Mouse (Mus musculus) midbrain, postnatal 0 days (tissue): ENCODE results near the gene Apobec3. TPM values are rescaled to one million over a fixed set of nuclear protein-coding genes. Genes with fewer than 3 reads are reported as not detected.

Experiments
- ATAC-seq: fragments of 200-750 bp; cut with Nextera tagmentation; 2 replicates; pipeline ENCODE4 v1.8.0; 2017; ENCODE audit warnings: moderate number of reproducible peaks, mild to moderate bottlenecking, moderate TSS enrichment, moderate library complexity; ENCODE audit not compliant: low FRiP score
- DNase-seq: peaks from one replicate; pipeline ENCODE4 v3.0.0-alpha.2; 2015; ENCODE audit warnings: low spot score
- H3K27ac ChIP-seq: fragments of 300-500 bp; sonication (generic); 2 replicates; pipeline ENCODE4 v1.5.1; 2014; ENCODE audit warnings: low read depth, mild to moderate bottlenecking, low read length, mixed read lengths
- H3K27me3 ChIP-seq: fragments of 300-500 bp; sonication (generic); 2 replicates; pipeline ENCODE4 v1.6.1; 2014; ENCODE audit warnings: low read length, control low read depth, mixed read lengths; ENCODE audit not compliant: insufficient read depth
- H3K36me3 ChIP-seq: fragments of 300-500 bp; sonication (generic); 2 replicates; pipeline ENCODE4 v1.6.1; 2014; ENCODE audit warnings: low read length, control low read depth, mixed read lengths; ENCODE audit not compliant: insufficient read depth
- H3K4me1 ChIP-seq: fragments of 300-500 bp; sonication (generic); 2 replicates; pipeline ENCODE4 v1.6.1; 2014; ENCODE audit warnings: mild to moderate bottlenecking, control low read depth, antibody characterized with exemption, low read length, mixed read lengths; ENCODE audit not compliant: insufficient read depth
- H3K4me2 ChIP-seq: fragments of 300-500 bp; sonication (generic); 2 replicates; pipeline ENCODE4 v1.6.1; 2014; ENCODE audit warnings: low read depth, mild to moderate bottlenecking, low read length, mixed read lengths; ENCODE audit not compliant: poor library complexity, severe bottlenecking
- H3K4me3 ChIP-seq: fragments of 300-500 bp; sonication (generic); 2 replicates; pipeline ENCODE4 v1.5.1; 2014; ENCODE audit warnings: low read depth, mild to moderate bottlenecking, low read length, moderate library complexity
- H3K9ac ChIP-seq: fragments of 300-500 bp; sonication (generic); replicated peaks from 2 replicates; pipeline ENCODE4 v1.6.1; 2014; ENCODE audit warnings: mild to moderate bottlenecking, low read length, moderate library complexity, mixed read lengths; ENCODE audit not compliant: poor library complexity, severe bottlenecking
- H3K9me3 ChIP-seq: fragments of 300-500 bp; sonication (generic); 2 replicates; pipeline ENCODE4 v1.6.1; 2016; ENCODE audit warnings: low read length, control low read depth
- CTCF ChIP-seq: IDR thresholded peaks from 2 replicates; pipeline ENCODE4 v1.5.1; 2016; ENCODE audit warnings: antibody characterized with exemption, mild to moderate bottlenecking
- WGBS: fragments of 180-500 bp; shearing (Covaris S2); extraction: QIAGEN DNeasy Blood & Tissue Kit; methylation state at CpG from one replicate; pipeline ENCODE4 v1.1.7; 2014; 5-methylcytosine and 5-hydroxymethylcytosine counted together
- polyA plus RNA-seq: library from polyadenylated mRNA; unstranded; fragments of >200 nt; fragmentation: Nextera tagmentation; extraction: Ambion mirVana; gene quantifications from 2 replicates; pipeline ENCODE4 v1.2.1, GENCODE M21; 2015
- total RNA-seq: library from RNA; depleted of rRNA; stranded (reverse); fragments of >200 nt; gene quantifications from 2 replicates; pipeline ENCODE4 v1.2.3, GENCODE M21; 2014

Apobec3 gene
- total and polyA plus RNA-seq, 2 experiments from 2014 or later: 3.4 to 5.4 TPM

- WGBS: 90% methylated on average over 9 of the region's 9 CpGs
- Histone ChIP-seq H3K4me1 (no peaks in the 10 kb centered on the region), H3K36me3 (no peaks in the 10 kb centered on the region), H3K27me3 (no peaks in the 10 kb centered on the region), H3K4me2 (no peak overlapping the region), H3K4me3 (no peak overlapping the region), H3K9me3 (no peaks in the 10 kb centered on the region), H3K27ac (no peak overlapping the region), H3K9ac (no peak overlapping the region)
- TF ChIP-seq CTCF: no peak
- ATAC-seq (no peak), DNase-seq (no peak)
Observed at GRCm38 (mm10) chr15:79859821-79860220, 31.6 kb upstream of the Apobec3 start.

DNA sequence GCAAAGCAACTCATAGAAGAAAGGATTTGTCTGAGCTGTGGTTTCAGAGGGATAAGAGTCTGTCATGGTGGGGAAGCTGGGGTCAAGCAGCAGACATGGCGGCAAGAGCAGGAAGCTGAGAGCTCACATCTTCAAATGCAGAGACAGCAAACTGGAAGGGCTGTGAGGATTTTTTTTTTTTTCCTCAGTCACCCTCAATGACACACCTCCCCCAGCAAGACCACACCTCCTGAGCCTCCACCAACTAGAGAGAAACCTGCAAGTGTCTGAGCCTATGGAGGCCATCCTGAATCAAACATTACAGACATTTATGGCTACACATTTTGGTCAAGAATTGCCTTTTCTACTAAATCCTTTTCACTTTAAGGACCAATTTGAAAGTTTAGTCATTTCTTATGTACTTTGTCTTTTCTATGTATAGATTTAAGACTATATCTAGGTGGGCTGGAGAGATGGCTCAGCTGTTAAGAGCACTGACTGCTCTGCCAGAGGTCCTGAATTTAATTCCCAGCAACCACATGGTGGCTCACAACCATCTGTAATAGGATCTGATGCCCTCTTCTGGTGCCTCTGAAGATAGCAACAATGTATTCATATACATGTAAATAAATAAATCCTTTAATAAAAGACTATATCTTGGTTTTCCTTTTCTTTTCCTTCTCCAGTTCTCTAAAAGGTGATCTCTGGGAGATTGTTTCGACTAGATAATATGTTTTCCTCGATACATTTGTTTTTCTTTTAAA, 24.0 kb upstream of the Apobec3 start:
- H3K27ac ChIP-seq: no peak overlapping the region
- 87% methylated on average over 3 of the region's 3 CpGs for WGBS
- no peaks in the 10 kb centered on the region for H3K9me3 ChIP-seq
- no peak overlapping the region for H3K9ac ChIP-seq
- H3K36me3 ChIP-seq: no peaks in the 10 kb centered on the region
- TF ChIP-seq CTCF: peak; percentile 28
- H3K4me2 ChIP-seq: no peak overlapping the region
- DNase-seq: no peak
- H3K4me3 ChIP-seq: no peak overlapping the region
- no peak for ATAC-seq
- H3K27me3 ChIP-seq: no peaks in the 10 kb centered on the region
- H3K4me1 ChIP-seq: no peaks in the 10 kb centered on the region

- Histone ChIP-seq H3K36me3 (no peaks in the 10 kb centered on the region), H3K4me3 (no peak overlapping the region), H3K27me3 (no peaks in the 10 kb centered on the region), H3K4me1 (no peaks in the 10 kb centered on the region), H3K4me2 (no peak overlapping the region), H3K9me3 (no peaks in the 10 kb centered on the region), H3K27ac (no peak overlapping the region), H3K9ac (no peak overlapping the region)
- DNase-seq: no peak
- 83% methylated on average over 8 of the region's 8 CpGs for WGBS
- no peak for TF ChIP-seq CTCF
- ATAC-seq: no peak
Observed at GRCm38 (mm10) chr15:79873545-79873944, 17.9 kb upstream of the Apobec3 start.

- no peak for DNase-seq
- H3K27me3 ChIP-seq: no peaks in the 10 kb centered on the region
- no peaks in the 10 kb centered on the region for H3K9me3 ChIP-seq
- no peak for ATAC-seq
- H3K4me3 ChIP-seq: no peak overlapping the region
- H3K27ac ChIP-seq: no peak overlapping the region
- no peaks in the 10 kb centered on the region for H3K4me1 ChIP-seq
- H3K36me3 ChIP-seq: no peaks in the 10 kb centered on the region
- no peak overlapping the region for H3K4me2 ChIP-seq
- WGBS: 85% methylated on average over 2 of the region's 2 CpGs
- no peak overlapping the region for H3K9ac ChIP-seq
- TF ChIP-seq CTCF: no peak
Observed at GRCm38 (mm10) chr15:79873995-79874394, 17.5 kb upstream of the Apobec3 start.

DNA sequence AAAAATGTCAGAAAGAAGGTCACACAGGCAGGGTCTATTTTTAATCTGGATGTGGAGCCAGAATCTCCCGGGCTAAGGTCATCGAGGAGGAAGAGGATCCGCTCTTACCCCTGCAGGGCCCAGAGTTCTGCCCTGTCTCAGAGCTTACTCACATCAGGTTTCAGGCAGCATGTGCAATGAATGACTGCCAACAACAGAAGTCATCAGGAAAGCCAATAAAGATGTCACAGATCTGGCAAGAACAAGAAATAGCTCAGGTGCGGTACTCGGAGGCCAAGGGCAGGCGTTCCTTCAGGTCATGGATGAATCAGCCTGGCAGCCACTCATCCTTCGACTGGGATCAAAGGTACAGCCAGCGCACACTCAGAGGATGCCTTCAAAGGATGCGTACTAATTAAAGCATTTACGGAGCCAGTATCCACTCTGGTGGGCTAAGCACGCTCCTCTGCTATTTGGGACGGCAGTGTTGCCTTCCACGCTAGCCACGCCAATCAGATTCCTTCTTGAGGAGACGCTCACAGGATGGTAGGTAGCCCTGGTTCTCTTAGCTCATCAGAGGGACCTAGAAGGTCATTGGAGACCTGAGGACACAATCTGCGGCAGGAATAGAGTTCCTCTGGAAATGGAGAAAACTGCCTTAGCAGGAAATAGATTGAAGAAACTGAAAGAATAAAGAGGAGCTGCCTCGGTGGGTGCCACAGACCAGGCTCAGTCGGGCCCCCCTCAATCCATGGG, 16.0 kb upstream of the Apobec3 start:
- peak; percentile 12 for DNase-seq
- Histone ChIP-seq H3K4me3 (no peak overlapping the region), H3K4me2 (no peak overlapping the region), H3K9me3 (no peaks in the 10 kb centered on the region), H3K9ac (no peak overlapping the region), H3K36me3 (no peaks in the 10 kb centered on the region), H3K4me1 (no peaks in the 10 kb centered on the region), H3K27ac (no peak overlapping the region), H3K27me3 (no peaks in the 10 kb centered on the region)
- no peak for TF ChIP-seq CTCF
- no peak for ATAC-seq
- 83% methylated on average over 18 of the region's 18 CpGs for WGBS

DNA sequence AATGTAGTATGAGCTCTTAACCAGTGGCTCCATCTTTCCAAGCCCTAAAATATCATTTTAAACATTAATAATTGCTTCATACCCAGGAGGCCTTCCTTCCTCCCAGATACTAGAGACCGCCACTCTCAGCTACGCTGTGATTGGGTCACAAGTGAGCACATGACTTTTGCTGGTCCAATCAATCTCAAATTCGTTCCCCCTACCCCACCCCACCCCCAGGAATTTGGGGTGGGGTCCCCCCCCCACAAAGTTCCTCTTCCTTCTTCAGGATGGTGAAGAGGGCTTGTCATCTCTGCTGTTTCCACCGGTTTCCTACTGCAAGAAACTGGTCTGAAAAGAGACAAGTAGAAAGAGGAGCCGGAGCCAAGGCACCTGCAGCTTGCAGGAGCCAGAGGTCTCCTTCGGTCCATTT, 12.7 kb upstream of the Apobec3 start:
- DNase-seq: no peak
- no peak for ATAC-seq
- no peaks in the 10 kb centered on the region for H3K27me3 ChIP-seq
- H3K4me3 ChIP-seq: no peak overlapping the region
- no peaks in the 10 kb centered on the region for H3K36me3 ChIP-seq
- WGBS: 74% methylated on average over 6 of the region's 6 CpGs
- peak overlapping the region; percentile 57; the same call in 1 of the 2 replicates for H3K27ac ChIP-seq
- H3K9ac ChIP-seq: no peak overlapping the region
- H3K4me2 ChIP-seq: no peak overlapping the region
- no peaks in the 10 kb centered on the region for H3K4me1 ChIP-seq
- no peaks in the 10 kb centered on the region for H3K9me3 ChIP-seq
- no peak for TF ChIP-seq CTCF
